Mouse (Mus musculus) layer of hippocampus, adult 9-10 months (tissue): ENCODE results near the gene Pfkfb2.
"Not testable (repeated sequence)": the region's sequence is repeated elsewhere in the genome, so short reads cannot be mapped to it uniquely, and the experiment has no call there.

Source experiments
- DNase-seq: peaks from one replicate; pipeline ENCODE4 v3.0.0; 2022; ENCODE audit warnings: low spot score

Pfkfb2 gene

GRCm38 (mm10) chr1:130698601-130699000 lies 30.5 kb downstream of the Pfkfb2 start:
- no peak for DNase-seq

DNA sequence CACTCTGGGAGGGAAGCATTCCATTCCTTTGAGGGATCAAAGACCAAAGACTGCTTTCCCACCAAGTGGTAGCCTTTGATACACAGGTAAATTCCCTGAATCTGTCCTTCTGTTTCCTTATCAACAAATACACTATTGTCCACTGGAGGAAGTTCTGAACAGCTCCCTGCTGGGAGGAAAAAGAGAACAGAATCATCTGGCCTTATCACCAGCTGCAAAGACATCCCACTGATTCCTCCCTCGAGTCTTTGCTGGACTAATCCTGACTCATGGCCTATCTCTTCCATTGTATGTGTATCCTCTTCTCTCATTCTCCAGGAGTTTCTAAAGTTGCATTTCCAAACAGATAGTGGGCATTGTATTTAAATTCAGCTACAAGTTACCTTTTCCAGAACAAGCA lies 45.1 kb downstream of the Pfkfb2 start:
- no peak for DNase-seq

DNA sequence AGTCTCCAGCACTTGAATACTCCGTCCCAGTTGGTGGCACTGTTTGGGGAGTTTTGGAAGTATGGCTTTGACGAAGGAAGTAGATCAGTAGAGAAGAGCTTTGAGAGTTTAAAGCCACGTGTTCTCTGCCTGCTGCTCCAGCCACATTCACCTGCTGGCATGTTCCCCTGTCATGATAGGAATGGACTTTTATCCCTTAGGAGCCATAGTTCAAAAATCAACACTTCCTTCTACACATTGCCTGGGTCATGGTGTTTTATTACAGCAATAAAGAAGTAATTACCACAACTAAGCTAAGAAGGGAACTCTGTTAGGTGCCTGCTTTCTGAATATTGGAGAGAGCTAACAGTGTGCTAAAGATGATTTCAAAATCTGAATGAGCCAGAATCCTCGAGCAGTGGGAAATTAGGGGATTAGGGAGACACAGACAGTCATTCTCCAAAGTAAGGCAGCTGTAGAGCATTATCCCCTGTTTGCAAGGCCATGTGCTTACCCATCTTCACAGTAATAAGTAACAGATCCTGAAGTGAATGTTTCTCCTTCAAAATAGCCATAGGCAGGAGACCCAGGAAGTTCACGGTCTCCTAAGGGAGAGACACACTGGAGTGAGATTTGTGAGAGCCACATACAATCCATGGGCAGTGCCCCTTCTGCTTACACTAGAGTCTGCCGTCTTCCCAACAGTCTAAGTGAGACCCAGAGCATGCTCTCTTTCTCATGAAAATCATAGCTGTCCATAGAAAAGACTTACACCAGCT lies 47.2 kb downstream of the Pfkfb2 start:
- no peak for DNase-seq

GRCm38 (mm10) chr1:130681075-130681474 lies 48.0 kb downstream of the Pfkfb2 start:
- DNase-seq: no peak

GRCm38 (mm10) chr1:130678551-130678950 lies 50.5 kb downstream of the Pfkfb2 start:
- DNase-seq: no peak

- DNase-seq: not testable (repeated sequence)
These were observed 65.5 kb downstream of the Pfkfb2 start for GRCm38 (mm10) chr1:130663576-130663975.

- no peak for DNase-seq
These were observed 67.6 kb downstream of the Pfkfb2 start, which contains the start of gene C4bp for GRCm38 (mm10) chr1:130661454-130661853. Gene C4bp, minus strand, starts transcription at chr1:130661632.

DNA sequence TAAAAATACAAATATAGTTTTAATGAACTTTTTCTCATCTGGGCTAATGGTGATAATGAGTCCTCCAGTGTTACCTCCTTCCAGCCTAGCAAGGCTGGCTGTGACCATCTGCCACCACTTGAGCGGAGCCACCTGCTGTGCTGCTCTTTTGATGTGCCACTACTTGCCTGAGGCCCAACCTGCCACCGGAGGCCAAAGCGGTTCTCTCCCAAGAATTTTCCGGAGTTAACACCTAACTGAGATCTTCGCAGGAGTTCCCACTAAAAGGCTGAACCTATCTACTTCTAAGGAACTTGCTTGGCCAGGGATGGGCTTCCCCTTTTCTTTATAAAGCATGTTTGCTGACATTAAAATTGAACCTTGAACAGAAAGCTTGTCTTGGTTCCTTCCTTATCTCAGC lies 69.4 kb downstream of the Pfkfb2 start:
- not testable (repeated sequence) for DNase-seq

GRCm38 (mm10) chr1:130644103-130644502 lies 85.0 kb downstream of the Pfkfb2 start:
- no peak for DNase-seq

DNA sequence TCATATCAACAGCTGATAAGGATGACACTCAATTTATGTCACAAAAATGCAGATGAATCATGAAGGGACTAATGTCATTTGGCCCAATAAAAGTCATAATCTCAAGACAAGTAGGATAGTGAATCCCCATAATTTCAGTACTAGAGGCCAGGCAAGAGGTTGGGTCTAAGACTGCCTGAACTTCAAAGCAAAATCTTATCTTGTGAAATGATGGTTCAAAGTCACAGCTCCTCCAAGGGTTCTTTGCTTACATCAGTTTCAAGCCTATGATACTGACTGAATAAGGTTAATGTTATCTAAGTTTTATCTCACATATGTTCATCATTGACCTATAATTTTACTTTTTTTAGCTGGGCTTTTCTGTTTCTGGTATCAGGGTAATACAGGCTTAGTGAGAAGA lies 88.1 kb downstream of the Pfkfb2 start:
- DNase-seq: no peak
